Mouse (Mus musculus) frontal cortex, adult 2 months (tissue): ENCODE results near the gene Il33. TPM values are rescaled to one million over a fixed set of nuclear protein-coding genes. Genes with fewer than 3 reads are reported as not detected.

ENCODE experiments used
- DNase-seq, 2 experiments: peaks; one replicate each; pipeline ENCODE4 v3.0.0; 2022; ENCODE audit warnings: low spot score in 1 of 2; ENCODE audit errors: extremely low spot score in 1 of 2
- polyA plus RNA-seq: library from polyadenylated mRNA; depleted of rRNA; stranded (reverse); fragments of >200 nt; gene quantifications from 2 replicates; pipeline ENCODE4 v1.2.3, GENCODE M21; 2012; rRNA removed

Il33 gene
- polyA plus RNA-seq, 1 experiment: 21.5 TPM

GRCm38 (mm10) chr19:29984208-29985005 is 59.5 kb downstream of the Il33 start:
- no peak for DNase-seq

- peak in 1 of 2 experiments; percentile 25 for DNase-seq
Observed at GRCm38 (mm10) chr19:29986464-29987091, 61.7 kb downstream of the Il33 start.

- no peak for DNase-seq
Observed at GRCm38 (mm10) chr19:30000406-30001365, 75.8 kb downstream of the Il33 start.

- no peak for DNase-seq
Observed at GRCm38 (mm10) chr19:30001550-30001949, 76.6 kb downstream of the Il33 start.

GRCm38 (mm10) chr19:30003621-30004020 is 78.7 kb downstream of the Il33 start, which contains the start of gene Trpd52l3:
Gene Trpd52l3, plus strand, starts transcription at chr19:30003790.
- no peak for DNase-seq

- no peak for DNase-seq
Observed at GRCm38 (mm10) chr19:30006371-30006770, 81.5 kb downstream of the Il33 start.

Other genes with a start within 250 kb of the Il33 start
- gene Mlana, start 227.3 kb upstream of the Il33 start, polyA plus RNA-seq: 0.34 and 0.63 TPM in 2 replicates
- gene 9930021J03Rik, start 119.1 kb upstream of the Il33 start, polyA plus RNA-seq: 25.5 and 32.5 TPM in 2 replicates
- 15.5 and 16.8 TPM in 2 replicates for gene Ranbp6, start 112.1 kb upstream of the Il33 start, polyA plus RNA-seq
- gene Trpd52l3, start 78.7 kb downstream of the Il33 start, polyA plus RNA-seq: not detected in 2 replicates
- gene Uhrf2, start 105.4 kb downstream of the Il33 start, polyA plus RNA-seq: 76.9 and 77.9 TPM in 2 replicates